Mouse (Mus musculus) forebrain, embryonic 10.5 days (tissue): Measurements from ENCODE around the gene Hcn4. TPM values are rescaled to one million over a fixed set of nuclear protein-coding genes. Genes with fewer than 3 reads are reported as not detected.
A peak's percentile ranks its signal among the peaks of the same experiment; 100 is the strongest.

Experiments
- DNase-seq: peaks from one replicate; pipeline ENCODE4 v3.0.0-alpha.2; 2017; ENCODE audit warnings: low spot score; ENCODE audit errors: extremely low spot score
- H3K27ac ChIP-seq: fragments of 300-500 bp; sonication (generic); 2 replicates; pipeline ENCODE4 v1.5.1; 2016; ENCODE audit warnings: mild to moderate bottlenecking
- H3K27me3 ChIP-seq: fragments of 300-500 bp; sonication (generic); 2 replicates; pipeline ENCODE4 v1.6.1; 2016; ENCODE audit warnings: mild to moderate bottlenecking; ENCODE audit not compliant: poor library complexity, severe bottlenecking
- H3K36me3 ChIP-seq: fragments of 300-500 bp; sonication (generic); replicated peaks from 2 replicates; pipeline ENCODE4 v1.6.1; 2016; ENCODE audit warnings: mild to moderate bottlenecking, moderate library complexity
- H3K4me1 ChIP-seq: fragments of 300-500 bp; sonication (generic); 2 replicates; pipeline ENCODE4 v1.6.1; 2016
- H3K4me3 ChIP-seq: fragments of 300-500 bp; sonication (generic); 2 replicates; pipeline ENCODE4 v1.5.1; 2016; ENCODE audit warnings: mild to moderate bottlenecking, moderate library complexity
- H3K9me3 ChIP-seq: fragments of 300-500 bp; sonication (generic); 2 replicates; pipeline ENCODE4 v1.6.1; 2016; ENCODE audit warnings: mild to moderate bottlenecking, moderate library complexity
- WGBS: fragments of 180-500 bp; shearing (Covaris S2); methylation state at CpG from one replicate; pipeline ENCODE4 v1.1.7; 2016; 5-methylcytosine and 5-hydroxymethylcytosine counted together
- polyA plus RNA-seq: library from polyadenylated mRNA; unstranded; fragments of >200 nt; fragmentation: Nextera tagmentation; extraction: Ambion mirVana; gene quantifications from 2 replicates; pipeline ENCODE4 v1.2.1, GENCODE M21; 2016

Gene Hcn4
- polyA plus RNA-seq, 1 experiment from 2014 or later: 0.30 TPM

- Histone ChIP-seq H3K27ac (peak overlapping the region; percentile 13; the same call in 1 of the 2 replicates), H3K27me3 (peaks cover 17% of the 10 kb centered on the region), H3K4me1 (peaks cover 34% of the 10 kb centered on the region), H3K4me3 (no peak overlapping the region), H3K9me3 (no peaks in the 10 kb centered on the region), H3K36me3 (no peaks in the 10 kb centered on the region)
- DNase-seq: no peak
- WGBS: 31% methylated on average over 7 of the region's 7 CpGs
Measured at GRCm38 (mm10) chr9:58863826-58864225, 40.6 kb downstream of the Hcn4 start.

- Histone ChIP-seq H3K9me3 (no peaks in the 10 kb centered on the region), H3K36me3 (peaks cover 24% of the 10 kb centered on the region), H3K27me3 (no peaks in the 10 kb centered on the region), H3K4me3 (no peak overlapping the region), H3K4me1 (0 out of 2 replicates have a peak, but pooled peaks cover 2% of the 10 kb centered on the region), H3K27ac (no peak overlapping the region)
- DNase-seq: no peak
- WGBS: 85% methylated on average over 10 of the region's 10 CpGs
Measured at GRCm38 (mm10) chr9:58871141-58871540, 47.9 kb downstream of the Hcn4 start.

GRCm38 (mm10) chr9:58873541-58874324 is 50.5 kb downstream of the Hcn4 start:
- no peak overlapping the region for H3K27ac ChIP-seq

GRCm38 (mm10) chr9:58874354-58874753 is 51.1 kb downstream of the Hcn4 start:
- Histone ChIP-seq H3K36me3 (peaks cover 57% of the 10 kb centered on the region), H3K4me1 (no peaks in the 10 kb centered on the region), H3K9me3 (no peaks in the 10 kb centered on the region), H3K27me3 (no peaks in the 10 kb centered on the region), H3K4me3 (no peak overlapping the region), H3K27ac (no peak overlapping the region)
- 93% methylated on average over 4 of the region's 4 CpGs for WGBS
- DNase-seq: no peak

More at GRCm38 (mm10) chr9:58873541-58874324, 50.5 kb downstream of the Hcn4 start:
- Histone ChIP-seq H3K9me3 (no peaks in the 10 kb centered on the region), H3K36me3 (peaks cover 50% of the 10 kb centered on the region), H3K4me1 (no peaks in the 10 kb centered on the region), H3K4me3 (no peak overlapping the region), H3K27me3 (no peaks in the 10 kb centered on the region)
- 54% methylated on average over 10 of the region's 10 CpGs for WGBS
- no peak for DNase-seq

- H3K4me1 ChIP-seq: no peaks in the 10 kb centered on the region
- DNase-seq: no peak
- no peaks in the 10 kb centered on the region for H3K9me3 ChIP-seq
- peaks cover 66% of the 10 kb centered on the region for H3K36me3 ChIP-seq
- WGBS: 88% methylated on average over 6 of the region's 6 CpGs
- H3K4me3 ChIP-seq: no peak overlapping the region
- no peak overlapping the region for H3K27ac ChIP-seq
- no peaks in the 10 kb centered on the region for H3K27me3 ChIP-seq
Measured at GRCm38 (mm10) chr9:58875439-58875838, 52.2 kb downstream of the Hcn4 start.

- Histone ChIP-seq H3K4me3 (no peak overlapping the region), H3K4me1 (no peaks in the 10 kb centered on the region), H3K36me3 (peaks cover 78% of the 10 kb centered on the region), H3K9me3 (no peaks in the 10 kb centered on the region), H3K27ac (no peak overlapping the region), H3K27me3 (no peaks in the 10 kb centered on the region)
- DNase-seq: no peak
- WGBS: 93% methylated on average over 6 of the region's 6 CpGs
Measured at GRCm38 (mm10) chr9:58876946-58877625, 53.9 kb downstream of the Hcn4 start.

GRCm38 (mm10) chr9:58879836-58880235 is 56.6 kb downstream of the Hcn4 start:
- Histone ChIP-seq H3K27ac (no peak overlapping the region), H3K36me3 (peaks cover 91% of the 10 kb centered on the region), H3K4me1 (no peaks in the 10 kb centered on the region), H3K27me3 (no peaks in the 10 kb centered on the region), H3K9me3 (no peaks in the 10 kb centered on the region), H3K4me3 (no peak overlapping the region)
- no peak for DNase-seq
- WGBS: 94% methylated on average over 1 of the region's 1 CpGs

- DNase-seq: no peak
- H3K9me3 ChIP-seq: no peaks in the 10 kb centered on the region
- no peak overlapping the region for H3K27ac ChIP-seq
- no peaks in the 10 kb centered on the region for H3K27me3 ChIP-seq
- H3K4me3 ChIP-seq: no peak overlapping the region
- H3K4me1 ChIP-seq: no peaks in the 10 kb centered on the region
- H3K36me3 ChIP-seq: peaks cover 87% of the 10 kb centered on the region
- 91% methylated on average over 1 of the region's 1 CpGs for WGBS
Measured at GRCm38 (mm10) chr9:58882686-58883085, 59.5 kb downstream of the Hcn4 start.

- H3K4me1 ChIP-seq: no peaks in the 10 kb centered on the region
- H3K9me3 ChIP-seq: no peaks in the 10 kb centered on the region
- DNase-seq: no peak
- 94% methylated on average over 12 of the region's 12 CpGs for WGBS
- no peak overlapping the region for H3K4me3 ChIP-seq
- no peak overlapping the region for H3K27ac ChIP-seq
- H3K27me3 ChIP-seq: no peaks in the 10 kb centered on the region
- peaks cover 89% of the 10 kb centered on the region for H3K36me3 ChIP-seq
Measured at GRCm38 (mm10) chr9:58889782-58890448, 66.7 kb downstream of the Hcn4 start.

- H3K27ac ChIP-seq: no peak overlapping the region
- 94% methylated on average over 8 of the region's 8 CpGs for WGBS
- H3K36me3 ChIP-seq: peaks cover 85% of the 10 kb centered on the region
- no peaks in the 10 kb centered on the region for H3K4me1 ChIP-seq
- DNase-seq: no peak
- H3K27me3 ChIP-seq: no peaks in the 10 kb centered on the region
- H3K9me3 ChIP-seq: no peaks in the 10 kb centered on the region
- no peak overlapping the region for H3K4me3 ChIP-seq
Measured at GRCm38 (mm10) chr9:58890893-58891292, 67.7 kb downstream of the Hcn4 start.

GRCm38 (mm10) chr9:58891840-58892640 is 68.8 kb downstream of the Hcn4 start:
- 97% methylated on average over 6 of the region's 6 CpGs for WGBS
- no peak for DNase-seq
- Histone ChIP-seq H3K27me3 (no peaks in the 10 kb centered on the region), H3K4me3 (no peak overlapping the region), H3K9me3 (no peaks in the 10 kb centered on the region), H3K36me3 (peaks cover 79% of the 10 kb centered on the region), H3K27ac (no peak overlapping the region), H3K4me1 (no peaks in the 10 kb centered on the region)

- H3K36me3 ChIP-seq: peaks cover 52% of the 10 kb centered on the region
- no peak for DNase-seq
- H3K4me3 ChIP-seq: no peak overlapping the region
Measured at GRCm38 (mm10) chr9:58899602-58900001, 76.4 kb downstream of the Hcn4 start.

More at GRCm38 (mm10) chr9:58899602-58900001, 76.4 kb downstream of the Hcn4 start:
- Histone ChIP-seq H3K27ac (no peak overlapping the region), H3K27me3 (no peaks in the 10 kb centered on the region), H3K9me3 (no peaks in the 10 kb centered on the region), H3K4me1 (no peaks in the 10 kb centered on the region)
